Mouse (Mus musculus) MEL (cell line): ENCODE measurements around the gene Bcl6b. TPM values are rescaled to one million over a fixed set of nuclear protein-coding genes. Genes with fewer than 3 reads are reported as not detected.

Experiments
- DNase-seq: peaks from one replicate; pipeline ENCODE4 v3.0.0; 2011; ENCODE audit warnings: low read depth, low spot score
- H3K27ac ChIP-seq: 2 replicates; pipeline ENCODE4 v1.5.1; 2012; ENCODE audit warnings: low read depth, mild to moderate bottlenecking, control low read depth, low read length, moderate library complexity; ENCODE audit not compliant: control insufficient read depth
- H3K27me3 ChIP-seq, 2 experiments: fragments of 150-350 bp in 1 of 2; sonication (generic) in 1 of 2; 2 replicates each; pipeline ENCODE4 v1.6.1; 2012; ENCODE audit warnings: low read length in 2 of 2, mild to moderate bottlenecking in 2 of 2, improper control_type of control experiment in 1 of 2, moderate library complexity in 1 of 2; ENCODE audit not compliant: insufficient read depth in 2 of 2, control insufficient read depth in 1 of 2
- H3K36me3 ChIP-seq, 2 experiments: 2 replicates each; pipeline ENCODE4 v1.6.1; 2012 to 2014; ENCODE audit warnings: low read length in 2 of 2, improper control_type of control experiment in 1 of 2, inconsistent platforms in 1 of 2, mild to moderate bottlenecking in 1 of 2; ENCODE audit not compliant: insufficient read depth in 2 of 2, control insufficient read depth in 1 of 2
- H3K4me1 ChIP-seq, 2 experiments: fragments of 150-350 bp in 1 of 2; sonication (generic) in 1 of 2; 2 replicates each; pipeline ENCODE4 v1.6.1; 2012; ENCODE audit warnings: low read length in 2 of 2, improper control_type of control experiment in 1 of 2, mild to moderate bottlenecking in 1 of 2; ENCODE audit not compliant: insufficient read depth in 2 of 2, control insufficient read depth in 1 of 2
- H3K4me3 ChIP-seq, 2 experiments: fragments of 150-350 bp in 1 of 2; sonication (generic) in 1 of 2; 2 replicates each; pipeline ENCODE4 v1.5.1; 2012; ENCODE audit warnings: low read depth in 2 of 2, low read length in 2 of 2, mild to moderate bottlenecking in 2 of 2, moderate library complexity in 2 of 2, control low read depth in 1 of 2, improper control_type of control experiment in 1 of 2; ENCODE audit not compliant: control insufficient read depth in 1 of 2, insufficient read depth in 1 of 2
- H3K79me2 ChIP-seq: 2 replicates; pipeline ENCODE4 v1.6.1; 2012; ENCODE audit warnings: mild to moderate bottlenecking, low read length, moderate library complexity; ENCODE audit not compliant: control insufficient read depth, poor library complexity, insufficient read depth
- H3K9ac ChIP-seq: 2 replicates; pipeline ENCODE4 v1.6.1; 2012; ENCODE audit warnings: low read depth, mild to moderate bottlenecking, control low read depth, low read length, moderate library complexity; ENCODE audit not compliant: control insufficient read depth, poor library complexity, severe bottlenecking
- H3K9me3 ChIP-seq: fragments of 150-350 bp; sonication (generic); replicated peaks from 2 replicates; pipeline ENCODE4 v1.6.1; 2012; ENCODE audit warnings: mild to moderate bottlenecking, low read length, improper control_type of control experiment, moderate library complexity; ENCODE audit not compliant: insufficient read depth
- BHLHE40 ChIP-seq: IDR thresholded peaks from 2 replicates; pipeline ENCODE4 v1.6.1; 2012; ENCODE audit warnings: low read depth, mild to moderate bottlenecking, inconsistent platforms, low read length, improper control_type of control experiment, borderline replicate concordance
- CHD2 ChIP-seq: IDR thresholded peaks from 2 replicates; pipeline ENCODE4 v1.6.1; 2011; ENCODE audit warnings: low read length, improper control_type of control experiment
- CTCF ChIP-seq, 3 experiments: IDR thresholded peaks in 2 of 3; conservative IDR thresholded peaks in 1 of 3; 2 replicates each; pipeline ENCODE4 v1.5.1; 2011 to 2012; ENCODE audit warnings: low read length in 3 of 3, low read depth in 2 of 3, mild to moderate bottlenecking in 2 of 3, improper control_type of control experiment in 1 of 3, inconsistent platforms in 1 of 3, mixed read lengths in 1 of 3, moderate library complexity in 1 of 3; ENCODE audit not compliant: control insufficient read depth in 1 of 3, insufficient read depth in 1 of 3, poor library complexity in 1 of 3, severe bottlenecking in 1 of 3
- E2F4 ChIP-seq: IDR thresholded peaks from 2 replicates; pipeline ENCODE4 v1.6.1; 2011; ENCODE audit warnings: low read depth, low read length, improper control_type of control experiment, borderline replicate concordance
- EP300 ChIP-seq, 2 experiments: IDR thresholded peaks; 2 replicates each; pipeline ENCODE4 v1.6.1; 2011; ENCODE audit warnings: improper control_type of control experiment in 2 of 2, low read length in 2 of 2, low read depth in 1 of 2, mild to moderate bottlenecking in 1 of 2
- GABPA ChIP-seq: IDR thresholded peaks from 2 replicates; pipeline ENCODE4 v1.6.1; 2012; ENCODE audit warnings: low read depth, mild to moderate bottlenecking, inconsistent platforms, low read length, improper control_type of control experiment, moderate library complexity
- GATA1 ChIP-seq: IDR thresholded peaks from 2 replicates; pipeline ENCODE4 v1.6.1; 2011; ENCODE audit warnings: low read depth, low read length, improper control_type of control experiment
- HCFC1 ChIP-seq: IDR thresholded peaks from 2 replicates; pipeline ENCODE4 v1.6.1; 2012; ENCODE audit warnings: low read depth, mild to moderate bottlenecking, inconsistent platforms, low read length, improper control_type of control experiment, moderate library complexity
- KAT2A ChIP-seq: conservative IDR thresholded peaks from 2 replicates; pipeline ENCODE4 v1.6.1; 2012; ENCODE audit warnings: low read depth, low read length, improper control_type of control experiment, inconsistent platforms
- MAFK ChIP-seq: IDR thresholded peaks from 2 replicates; pipeline ENCODE4 v1.6.1; 2011; ENCODE audit warnings: low read depth, mild to moderate bottlenecking, low read length, improper control_type of control experiment, borderline replicate concordance
- MAX ChIP-seq: IDR thresholded peaks from 2 replicates; pipeline ENCODE4 v1.6.1; 2011; ENCODE audit warnings: low read length, improper control_type of control experiment
- MEF2A ChIP-seq: IDR thresholded peaks from 2 replicates; pipeline ENCODE4 v1.6.1; 2014; ENCODE audit warnings: low read depth, mild to moderate bottlenecking, inconsistent platforms, low read length, improper control_type of control experiment; ENCODE audit not compliant: poor library complexity, insufficient replicate concordance, severe bottlenecking; ENCODE audit errors: extremely low read depth
- MXI1 ChIP-seq: IDR thresholded peaks from 2 replicates; pipeline ENCODE4 v1.6.1; 2011; ENCODE audit warnings: mild to moderate bottlenecking, low read depth, low read length, improper control_type of control experiment
- MYC ChIP-seq: IDR thresholded peaks from 2 replicates; pipeline ENCODE4 v1.6.1; 2011; ENCODE audit warnings: low read depth, mild to moderate bottlenecking, low read length, improper control_type of control experiment, moderate library complexity
- NELFE ChIP-seq: IDR thresholded peaks from 2 replicates; pipeline ENCODE4 v1.6.1; 2011; ENCODE audit warnings: low read depth, low read length, improper control_type of control experiment
- NRF1 ChIP-seq: IDR thresholded peaks from 2 replicates; pipeline ENCODE4 v1.6.1; 2014; ENCODE audit warnings: low read depth, mild to moderate bottlenecking, inconsistent platforms, low read length, improper control_type of control experiment, moderate library complexity; ENCODE audit not compliant: poor library complexity, insufficient read depth, severe bottlenecking
- POLR2A ChIP-seq, 2 experiments: IDR thresholded peaks; 2 replicates each; pipeline ENCODE4 v1.6.1; 2011 to 2012; ENCODE audit warnings: low read length in 2 of 2, mild to moderate bottlenecking in 2 of 2, control low read depth in 1 of 2, improper control_type of control experiment in 1 of 2, low read depth in 1 of 2, moderate library complexity in 1 of 2; ENCODE audit not compliant: control insufficient read depth in 1 of 2, insufficient read depth in 1 of 2, poor library complexity in 1 of 2
- POLR2AphosphoS2 ChIP-seq: IDR thresholded peaks from 2 replicates; pipeline ENCODE4 v1.6.1; 2011; ENCODE audit warnings: low read length, improper control_type of control experiment
- POLR2AphosphoS5 ChIP-seq: IDR thresholded peaks from 2 replicates; pipeline ENCODE4 v1.6.1; 2012; ENCODE audit warnings: low read depth, borderline replicate concordance, mild to moderate bottlenecking, inconsistent platforms, low read length, moderate library complexity, mixed read lengths
- RAD21 ChIP-seq: IDR thresholded peaks from 2 replicates; pipeline ENCODE4 v1.6.1; 2011; ENCODE audit warnings: mild to moderate bottlenecking, low read depth, low read length, improper control_type of control experiment
- RCOR1 ChIP-seq: IDR thresholded peaks from 2 replicates; pipeline ENCODE4 v1.6.1; 2012; ENCODE audit warnings: low read depth, mild to moderate bottlenecking, inconsistent platforms, low read length, improper control_type of control experiment
- SIN3A ChIP-seq: IDR thresholded peaks from 2 replicates; pipeline ENCODE4 v1.6.1; 2012; ENCODE audit warnings: low read length, improper control_type of control experiment, inconsistent platforms
- SMC3 ChIP-seq: IDR thresholded peaks from 2 replicates; pipeline ENCODE4 v1.6.1; 2011; ENCODE audit warnings: low read depth, low read length, improper control_type of control experiment
- TAL1 ChIP-seq: IDR thresholded peaks from 2 replicates; pipeline ENCODE4 v1.6.1; 2012; ENCODE audit warnings: mild to moderate bottlenecking, inconsistent platforms, low read length, moderate library complexity, mixed read lengths
- TCF12 ChIP-seq: IDR thresholded peaks from 2 replicates; pipeline ENCODE4 v1.6.1; 2014; ENCODE audit warnings: low read depth, mild to moderate bottlenecking, inconsistent platforms, low read length, improper control_type of control experiment, moderate library complexity
- USF1 ChIP-seq: IDR thresholded peaks from 2 replicates; pipeline ENCODE4 v1.6.1; 2014; ENCODE audit warnings: low read depth, mild to moderate bottlenecking, inconsistent platforms, low read length, improper control_type of control experiment, moderate library complexity
- USF2 ChIP-seq, 2 experiments: IDR thresholded peaks; 2 replicates each; pipeline ENCODE4 v1.6.1; 2011 to 2012; ENCODE audit warnings: improper control_type of control experiment in 2 of 2, low read length in 2 of 2, borderline replicate concordance in 1 of 2, inconsistent platforms in 1 of 2, low read depth in 1 of 2, mild to moderate bottlenecking in 1 of 2; ENCODE audit not compliant: insufficient read depth in 1 of 2
- ZC3H11A ChIP-seq: IDR thresholded peaks from 2 replicates; pipeline ENCODE4 v1.6.1; 2012; ENCODE audit warnings: low read depth, mild to moderate bottlenecking, inconsistent platforms, low read length, improper control_type of control experiment
- ZMIZ1 ChIP-seq: IDR thresholded peaks from 2 replicates; pipeline ENCODE4 v1.6.1; 2012; ENCODE audit warnings: low read depth, mild to moderate bottlenecking, inconsistent platforms, low read length, improper control_type of control experiment, moderate library complexity
- ZNF384 ChIP-seq: IDR thresholded peaks from 2 replicates; pipeline ENCODE4 v1.6.1; 2012; ENCODE audit warnings: low read depth, mild to moderate bottlenecking, inconsistent platforms, low read length, improper control_type of control experiment
- polyA plus RNA-seq, 2 experiments: library from polyadenylated mRNA; stranded (reverse) in 1 of 2; unstranded in 1 of 2; fragments of >175 nt in 1 of 2; fragments of >200 nt in 1 of 2; gene quantifications; 2 replicates each; pipeline versions ENCODE4 v1.2.1 to v1.2.4; 2012; ENCODE audit warnings: low replicate concordance in 2 of 2, low read depth in 1 of 2; ENCODE audit not compliant: insufficient read length in 2 of 2, insufficient read depth in 1 of 2, missing spikeins in 1 of 2
- total RNA-seq: library from RNA; depleted of rRNA; stranded (reverse); fragments of 300-350 nt; gene quantifications from 2 replicates; pipeline ENCODE4 v1.2.3, GENCODE M21; 2012

Bcl6b gene
- total and polyA plus RNA-seq, 3 experiments, result not detected

DNA sequence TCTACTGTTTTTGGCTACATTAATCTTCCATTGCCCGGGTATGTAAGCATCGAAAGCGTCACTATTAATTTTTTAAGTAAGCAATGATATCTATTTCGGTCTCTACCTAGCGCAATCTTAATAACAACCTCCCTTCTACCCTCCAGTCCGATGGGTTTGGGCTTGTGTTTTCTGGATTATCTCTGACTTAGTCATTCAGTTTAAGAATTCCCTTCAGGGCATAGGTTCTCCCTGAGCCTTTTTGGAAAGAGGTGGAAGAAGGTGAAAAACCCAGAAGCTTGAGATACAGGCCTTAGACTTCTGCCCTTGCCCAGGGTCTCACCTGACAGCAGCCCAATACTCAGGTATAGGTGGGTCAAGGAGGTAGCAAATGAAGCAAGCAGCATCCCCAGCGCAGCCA, 9.7 kb downstream of the Bcl6b start:
- Histone ChIP-seq H3K79me2 (peaks cover 5% of the 10 kb centered on the region; the same call in 1 of the 2 replicates), H3K4me3 (peak overlapping the region; percentile 62 to 76), H3K9me3 (no peaks in the 10 kb centered on the region), H3K9ac (peak overlapping the region; percentile 81), H3K4me1 (peaks cover 5 to 7% of the 10 kb centered on the region in 2 experiments; a peak in 3 of 4 replicates), H3K27ac (no peak overlapping the region), H3K27me3 (no peaks in the 10 kb centered on the region), H3K36me3 (peaks cover 0 to 5% of the 10 kb centered on the region in 2 experiments; a peak in 2 of 4 replicates)
- no peak for TF ChIP-seq ZC3H11A
- no peak for TF ChIP-seq BHLHE40
- TF ChIP-seq USF2 (IDR thresholded peaks at IDR 0.05; ENCODE audit: borderline replicate concordance in 1 of 2, insufficient read depth in 1 of 2, low read depth in 1 of 2, low read length in 2 of 2), result no peak
- TF ChIP-seq KAT2A, result no peak
- no peak for TF ChIP-seq NRF1
- no peak for TF ChIP-seq GATA1
- no peak for TF ChIP-seq EP300 (IDR thresholded peaks at IDR 0.05; ENCODE audit: low read depth in 1 of 2, low read length in 2 of 2)
- TF ChIP-seq TCF12, result no peak
- TF ChIP-seq POLR2A (IDR thresholded peaks at IDR 0.05; ENCODE audit: control insufficient read depth in 1 of 2, insufficient read depth in 1 of 2, low read depth in 1 of 2, low read length in 2 of 2, poor library complexity in 1 of 2), result no peak
- no peak for TF ChIP-seq USF1
- TF ChIP-seq ZNF384, result no peak
- TF ChIP-seq TAL1, result no peak
- TF ChIP-seq MEF2A, result no peak
- TF ChIP-seq SIN3A, result no peak
- no peak for TF ChIP-seq MAX
- no peak for TF ChIP-seq MXI1
- no peak for TF ChIP-seq HCFC1
- no peak for TF ChIP-seq RAD21
- TF ChIP-seq E2F4, result no peak
- DNase-seq, result no peak

- Histone ChIP-seq H3K79me2 (peaks cover 5% of the 10 kb centered on the region; the same call in 1 of the 2 replicates), H3K4me3 (no peak overlapping the region), H3K9me3 (no peaks in the 10 kb centered on the region), H3K4me1 (peaks cover 5 to 7% of the 10 kb centered on the region in 2 experiments; a peak in 3 of 4 replicates), H3K27ac (no peak overlapping the region), H3K27me3 (no peaks in the 10 kb centered on the region), H3K9ac (no peak overlapping the region), H3K36me3 (peaks cover 0 to 5% of the 10 kb centered on the region in 2 experiments; a peak in 2 of 4 replicates)
- no peak for DNase-seq
- TF ChIP-seq CHD2, result no peak
- TF ChIP-seq NELFE, result no peak
- no peak for TF ChIP-seq SMC3
- no peak for TF ChIP-seq MAFK
- no peak for TF ChIP-seq E2F4
- no peak for TF ChIP-seq RCOR1
- no peak for TF ChIP-seq USF2 (IDR thresholded peaks at IDR 0.05; ENCODE audit: borderline replicate concordance in 1 of 2, insufficient read depth in 1 of 2, low read depth in 1 of 2, low read length in 2 of 2)
- no peak for TF ChIP-seq GABPA
- no peak for TF ChIP-seq ZMIZ1
- no peak for TF ChIP-seq MEF2A
- no peak for TF ChIP-seq CTCF (IDR thresholded peaks at IDR 0.05 in 2 of 3, conservative IDR thresholded peaks at IDR 0.05 in 1 of 3; ENCODE audit: control insufficient read depth in 1 of 3, insufficient read depth in 1 of 3, low read depth in 2 of 3, low read length in 3 of 3, poor library complexity in 1 of 3, severe bottlenecking in 1 of 3)
- TF ChIP-seq POLR2AphosphoS2, result no peak
- no peak for TF ChIP-seq NRF1
- TF ChIP-seq TAL1, result no peak
- no peak for TF ChIP-seq MYC
- no peak for TF ChIP-seq POLR2AphosphoS5
These were observed 10.7 kb downstream of the Bcl6b start for GRCm38 (mm10) chr11:70218741-70219470.
